Mouse (Mus musculus): ENCODE data around the gene Alg12.

DNA sequence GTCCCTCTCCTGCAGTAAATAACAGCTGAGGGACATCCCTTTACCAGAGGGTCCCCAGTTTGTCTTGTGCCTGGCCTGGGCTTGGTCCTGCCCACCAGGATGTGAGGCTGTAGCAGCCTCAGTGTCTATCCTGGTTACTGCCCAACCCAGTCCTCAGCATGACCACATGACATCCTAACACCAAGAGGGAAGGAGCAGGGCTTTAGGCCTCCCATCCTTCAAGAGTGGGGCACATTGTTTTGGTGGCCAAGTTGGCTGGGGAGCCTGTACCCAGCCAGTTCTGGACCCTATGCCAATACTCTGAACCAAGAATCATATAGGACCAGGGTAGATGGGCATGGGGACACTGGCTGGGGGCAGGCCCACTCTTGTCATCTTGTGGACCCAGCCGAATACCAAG is 29.5 kb upstream of the Alg12 start:
- TF ChIP-seq CTCF (IDR thresholded peaks at IDR 0.05; ENCODE audit: borderline replicate concordance, insufficient read depth, low read length): no peak
- no peak for TF ChIP-seq POLR2A (IDR thresholded peaks at IDR 0.05; ENCODE audit: low read depth, low read length)
